Mouse (Mus musculus): ENCODE data around the gene Cntn5. TPM values are rescaled to one million over a fixed set of nuclear protein-coding genes. Genes with fewer than 3 reads are reported as not detected.
A peak's percentile ranks its signal among the peaks of the same experiment; 100 is the strongest.

Gene Cntn5
- total and polyA plus RNA-seq, 3 experiments: not detected

- dilution Hi-C loops (cut with MboI; ENCODE audit: extremely low pct_ligation_motif_present, extremely low pct_unique_long_range_greater_than_20kb, low sequenced_read_pairs) (no loop called here), in situ Hi-C loops (cut with MboI; ENCODE audit: low pct_ligation_motif_present, low pct_unique_long_range_greater_than_20kb, low sequenced_read_pairs) (no loop called here)
- H3K4me3 ChIP-seq (replicated peaks in 1 of 3; ENCODE audit: low read depth in 2 of 3, low read length in 2 of 3, poor library complexity in 1 of 3): no peak overlapping the region
- H3K79me2 ChIP-seq (replicated peaks; ENCODE audit: control insufficient read depth, extremely low read depth, insufficient read depth, poor library complexity, severe bottlenecking): no peaks in the 10 kb centered on the region
- no peak overlapping the region for H3K4me2 ChIP-seq (ENCODE audit: insufficient read depth, low read depth, poor library complexity, severe bottlenecking)
- H3K36me3 ChIP-seq (replicated peaks in 1 of 2; ENCODE audit: control insufficient read depth in 1 of 2, insufficient read depth in 1 of 2, low read length in 1 of 2): no peaks in the 10 kb centered on the region
- no peak overlapping the region for H3K9ac ChIP-seq (ENCODE audit: insufficient read depth, low read depth)
- no peak for DNase-seq (ENCODE audit: extremely low read depth)
- no peak for TF ChIP-seq RAD21 (IDR thresholded peaks at IDR 0.05; ENCODE audit: low read depth, low read length)
- TF ChIP-seq MXI1 (IDR thresholded peaks at IDR 0.05; ENCODE audit: low read depth, low read length): no peak
- no peak for TF ChIP-seq MAZ (IDR thresholded peaks at IDR 0.05; ENCODE audit: low read depth, low read length)
- TF ChIP-seq MYC (IDR thresholded peaks at IDR 0.05; ENCODE audit: low read depth, low read length): no peak
- TF ChIP-seq ZKSCAN1 (IDR thresholded peaks at IDR 0.05; ENCODE audit: borderline replicate concordance, low read depth, low read length): no peak
- peaks cover 0 to 13% of the 10 kb centered on the region in 2 experiments; a peak in 2 of 4 replicates for H3K4me1 ChIP-seq (ENCODE audit: control insufficient read depth in 1 of 2, insufficient read depth in 2 of 2)
- no peaks in the 10 kb centered on the region for H3K9me3 ChIP-seq (replicated peaks; ENCODE audit: low read length)
- no peaks in the 10 kb centered on the region for H3K27me3 ChIP-seq (replicated peaks)
- no peak overlapping the region for H3K27ac ChIP-seq (ENCODE audit: insufficient read depth, low read depth)
Measured at GRCm38 (mm10) chr9:10339716-10340115, 564.9 kb downstream of the Cntn5 start.

DNA sequence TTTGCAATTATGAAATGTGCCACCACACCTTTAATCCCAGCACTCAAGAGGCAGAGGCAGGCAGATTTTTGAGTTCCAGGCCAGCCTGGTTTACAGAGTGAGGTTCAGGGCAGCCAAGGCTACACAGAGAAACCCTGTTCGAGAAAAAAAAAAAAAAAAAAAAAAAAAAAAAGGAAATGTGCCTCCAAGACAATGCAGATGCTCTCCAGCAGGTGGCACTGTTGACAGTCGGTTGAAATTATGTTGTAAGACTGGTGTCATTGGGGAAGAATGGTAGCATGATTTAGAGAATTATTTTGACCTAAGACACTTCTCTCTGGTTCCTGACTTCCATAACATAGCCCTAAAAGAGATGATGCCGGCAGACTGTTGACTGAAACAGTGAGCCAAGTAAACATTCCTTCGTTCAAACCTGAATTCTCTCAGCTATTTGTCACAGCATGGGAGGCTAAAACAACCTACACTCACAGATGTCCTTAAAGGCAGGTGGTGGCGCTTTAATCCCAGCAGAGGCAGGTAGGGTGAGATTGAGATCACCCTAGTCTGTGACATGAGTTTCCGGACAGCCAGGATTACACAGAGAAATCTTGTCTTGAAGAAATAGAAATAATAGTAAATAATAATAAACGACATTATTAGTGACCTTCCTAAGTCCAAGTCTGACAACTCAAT lies 579.7 kb downstream of the Cntn5 start:
- H3K9ac ChIP-seq (ENCODE audit: insufficient read depth, low read depth): no peak overlapping the region
- no peak overlapping the region for H3K27ac ChIP-seq (ENCODE audit: insufficient read depth, low read depth)
- H3K27me3 ChIP-seq (replicated peaks): no peaks in the 10 kb centered on the region
- no peak overlapping the region for H3K4me3 ChIP-seq (replicated peaks in 1 of 3; ENCODE audit: low read depth in 2 of 3, low read length in 2 of 3, poor library complexity in 1 of 3)
- dilution Hi-C loops (cut with MboI; ENCODE audit: extremely low pct_ligation_motif_present, extremely low pct_unique_long_range_greater_than_20kb, low sequenced_read_pairs): no loop called here
- no peaks in the 10 kb centered on the region for H3K4me1 ChIP-seq (ENCODE audit: control insufficient read depth in 1 of 2, insufficient read depth in 2 of 2)
- in situ Hi-C loops (cut with MboI; ENCODE audit: low pct_ligation_motif_present, low pct_unique_long_range_greater_than_20kb, low sequenced_read_pairs): no loop called here
- TF ChIP-seq RAD21 (IDR thresholded peaks at IDR 0.05; ENCODE audit: low read depth, low read length) (peak; percentile 51), RCOR1 (conservative IDR thresholded peaks at IDR 0.05; ENCODE audit: low read depth, low read length) (no peak), CTCF (conservative IDR thresholded peaks at IDR 0.05 in 1 of 2, IDR thresholded peaks at IDR 0.05 in 1 of 2; ENCODE audit: low read depth in 2 of 2, low read length in 2 of 2) (peak; percentile 60 to 71), SMC3 (IDR thresholded peaks at IDR 0.05; ENCODE audit: low read depth, low read length) (peak; percentile 40), ZNF384 (IDR thresholded peaks at IDR 0.05; ENCODE audit: low read depth, low read length) (peak; percentile 97)
- H3K79me2 ChIP-seq (replicated peaks; ENCODE audit: control insufficient read depth, extremely low read depth, insufficient read depth, poor library complexity, severe bottlenecking): no peaks in the 10 kb centered on the region
- no peak overlapping the region for H3K4me2 ChIP-seq (ENCODE audit: insufficient read depth, low read depth, poor library complexity, severe bottlenecking)
- DNase-seq (ENCODE audit: extremely low read depth): peak; percentile 58
- H3K36me3 ChIP-seq (replicated peaks in 1 of 2; ENCODE audit: control insufficient read depth in 1 of 2, insufficient read depth in 1 of 2, low read length in 1 of 2): no peaks in the 10 kb centered on the region
- H3K9me3 ChIP-seq (replicated peaks; ENCODE audit: low read length): no peaks in the 10 kb centered on the region

- in situ Hi-C loops (cut with MboI; ENCODE audit: low pct_ligation_motif_present, low pct_unique_long_range_greater_than_20kb, low sequenced_read_pairs): no loop called here
- Histone ChIP-seq H3K4me1 (ENCODE audit: control insufficient read depth in 1 of 2, insufficient read depth in 2 of 2) (no peaks in the 10 kb centered on the region), H3K27ac (ENCODE audit: insufficient read depth, low read depth) (no peak overlapping the region), H3K9ac (ENCODE audit: insufficient read depth, low read depth) (no peak overlapping the region), H3K9me3 (replicated peaks; ENCODE audit: low read length) (no peaks in the 10 kb centered on the region), H3K36me3 (replicated peaks in 1 of 2; ENCODE audit: control insufficient read depth in 1 of 2, insufficient read depth in 1 of 2, low read length in 1 of 2) (no peaks in the 10 kb centered on the region), H3K27me3 (replicated peaks) (no peaks in the 10 kb centered on the region), H3K4me3 (replicated peaks in 1 of 3; ENCODE audit: low read depth in 2 of 3, low read length in 2 of 3, poor library complexity in 1 of 3) (no peak overlapping the region), H3K79me2 (replicated peaks; ENCODE audit: control insufficient read depth, extremely low read depth, insufficient read depth, poor library complexity, severe bottlenecking) (no peaks in the 10 kb centered on the region), H3K4me2 (ENCODE audit: insufficient read depth, low read depth, poor library complexity, severe bottlenecking) (no peak overlapping the region)
- dilution Hi-C loops (cut with MboI; ENCODE audit: extremely low pct_ligation_motif_present, extremely low pct_unique_long_range_greater_than_20kb, low sequenced_read_pairs): no loop called here
- DNase-seq (ENCODE audit: extremely low read depth): no peak
- TF ChIP-seq CHD1 (IDR thresholded peaks at IDR 0.05; ENCODE audit: low read depth, low read length): no peak
- no peak for TF ChIP-seq ELF1 (IDR thresholded peaks at IDR 0.05; ENCODE audit: low read depth, low read length)
- no peak for TF ChIP-seq IRF4 (IDR thresholded peaks at IDR 0.05; ENCODE audit: low read depth, low read length)
- no peak for TF ChIP-seq GABPA (IDR thresholded peaks at IDR 0.05; ENCODE audit: insufficient replicate concordance, low read depth, low read length)
- TF ChIP-seq MEF2A (IDR thresholded peaks at IDR 0.05; ENCODE audit: borderline replicate concordance, low read depth, low read length): no peak
- no peak for TF ChIP-seq JUN (IDR thresholded peaks at IDR 0.05; ENCODE audit: insufficient read depth, low read depth, low read length)
- TF ChIP-seq KAT2A (IDR thresholded peaks at IDR 0.05; ENCODE audit: insufficient replicate concordance, low read length): no peak
- TF ChIP-seq E2F4 (IDR thresholded peaks at IDR 0.05; ENCODE audit: insufficient replicate concordance, low read depth, low read length): no peak
- no peak for TF ChIP-seq HCFC1 (IDR thresholded peaks at IDR 0.05; ENCODE audit: low read depth, low read length)
- no peak for TF ChIP-seq RAD21 (IDR thresholded peaks at IDR 0.05; ENCODE audit: low read depth, low read length)
Measured at GRCm38 (mm10) chr9:10269342-10269741, 635.2 kb downstream of the Cntn5 start.

All from CH12.LX (cell line).